Mouse (Mus musculus): Measurements from ENCODE around the gene Fam151a. TPM values are rescaled to one million over a fixed set of nuclear protein-coding genes. Genes with fewer than 3 reads are reported as not detected.
"Not testable (repeated sequence)": the region's sequence is repeated elsewhere in the genome, so short reads cannot be mapped to it uniquely, and the experiment has no call there.

The Fam151a gene
- polyA plus RNA-seq, 1 experiment = not detected

GRCm38 (mm10) chr4:106792276-106792675 lies 58.6 kb downstream of the Fam151a start:
- H3K4me2 ChIP-seq (ENCODE audit: low read depth) = no peak overlapping the region
- H3K36me3 ChIP-seq (ENCODE audit: control insufficient read depth, insufficient read depth) = no peaks in the 10 kb centered on the region
- no peak overlapping the region for H3ac ChIP-seq (ENCODE audit: control insufficient read depth, insufficient read length)
- H3K4me3 ChIP-seq = no peak overlapping the region
- TF ChIP-seq MYOG (IDR thresholded peaks at IDR 0.05; ENCODE audit: control insufficient read depth in 1 of 3, insufficient read depth in 1 of 3, insufficient read length in 2 of 3, low read depth in 2 of 3) (no peak), REST (IDR thresholded peaks at IDR 0.05; ENCODE audit: insufficient read depth, insufficient read length) (no peak), SRF (IDR thresholded peaks at IDR 0.05; ENCODE audit: control insufficient read depth, insufficient read length, low read depth) (no peak), E2F4 (IDR thresholded peaks at IDR 0.05; ENCODE audit: insufficient read depth) (no peak), USF1 (IDR thresholded peaks at IDR 0.05; ENCODE audit: low read depth) (no peak), MAX (IDR thresholded peaks at IDR 0.05; ENCODE audit: low read depth) (no peak), CEBPB (IDR thresholded peaks at IDR 0.05; ENCODE audit: insufficient read depth, poor library complexity, severe bottlenecking) (no peak), POLR2A (IDR thresholded peaks at IDR 0.05; ENCODE audit: insufficient read length, low read depth) (no peak), MYOD1 (IDR thresholded peaks at IDR 0.05; ENCODE audit: control insufficient read depth in 1 of 3, insufficient read length in 2 of 3, low read depth in 2 of 3) (no peak), POLR2AphosphoS2 (IDR thresholded peaks at IDR 0.05; ENCODE audit: insufficient read length, low read depth) (no peak), TCF12 (IDR thresholded peaks at IDR 0.05; ENCODE audit: insufficient read depth, poor library complexity, severe bottlenecking) (no peak), TCF3 (IDR thresholded peaks at IDR 0.05; ENCODE audit: insufficient read length, low read depth) (no peak)
- H3K79me2 ChIP-seq (ENCODE audit: control insufficient read depth, insufficient read depth) = no peaks in the 10 kb centered on the region
- no peaks in the 10 kb centered on the region for H3K27me3 ChIP-seq (ENCODE audit: control insufficient read depth, insufficient read depth, insufficient read length)

- H3ac ChIP-seq (ENCODE audit: control insufficient read depth, insufficient read length); H3K36me3 ChIP-seq (ENCODE audit: control insufficient read depth, insufficient read depth); H3K4me2 ChIP-seq (ENCODE audit: low read depth); H3K27me3 ChIP-seq (ENCODE audit: control insufficient read depth, insufficient read depth, insufficient read length); H3K4me3 ChIP-seq; H3K79me2 ChIP-seq (ENCODE audit: control insufficient read depth, insufficient read depth): not testable (repeated sequence)
Measured at GRCm38 (mm10) chr4:106793826-106794225, 60.1 kb downstream of the Fam151a start.

GRCm38 (mm10) chr4:106794247-106794646 lies 60.6 kb downstream of the Fam151a start:
- TF ChIP-seq POLR2AphosphoS2 (IDR thresholded peaks at IDR 0.05; ENCODE audit: insufficient read length, low read depth) (no peak), SRF (IDR thresholded peaks at IDR 0.05; ENCODE audit: control insufficient read depth, insufficient read length, low read depth) (no peak), MYOD1 (IDR thresholded peaks at IDR 0.05; ENCODE audit: control insufficient read depth in 1 of 3, insufficient read length in 2 of 3, low read depth in 2 of 3) (no peak), MAX (IDR thresholded peaks at IDR 0.05; ENCODE audit: low read depth) (no peak), POLR2A (IDR thresholded peaks at IDR 0.05; ENCODE audit: insufficient read length, low read depth) (no peak), USF1 (IDR thresholded peaks at IDR 0.05; ENCODE audit: low read depth) (no peak), MYOG (IDR thresholded peaks at IDR 0.05; ENCODE audit: control insufficient read depth in 1 of 3, insufficient read depth in 1 of 3, insufficient read length in 2 of 3, low read depth in 2 of 3) (no peak), TCF3 (IDR thresholded peaks at IDR 0.05; ENCODE audit: insufficient read length, low read depth) (no peak)
- no peaks in the 10 kb centered on the region for H3K27me3 ChIP-seq (ENCODE audit: control insufficient read depth, insufficient read depth, insufficient read length)
- no peak overlapping the region for H3K4me2 ChIP-seq (ENCODE audit: low read depth)
- H3K4me3 ChIP-seq = no peak overlapping the region
- no peak overlapping the region for H3ac ChIP-seq (ENCODE audit: control insufficient read depth, insufficient read length)
- no peaks in the 10 kb centered on the region for H3K36me3 ChIP-seq (ENCODE audit: control insufficient read depth, insufficient read depth)
- H3K79me2 ChIP-seq (ENCODE audit: control insufficient read depth, insufficient read depth) = no peaks in the 10 kb centered on the region

- Histone ChIP-seq H3K36me3 (ENCODE audit: control insufficient read depth, insufficient read depth) (no peaks in the 10 kb centered on the region), H3K4me3 (no peak overlapping the region), H3ac (ENCODE audit: control insufficient read depth, insufficient read length) (no peak overlapping the region), H3K27me3 (ENCODE audit: control insufficient read depth, insufficient read depth, insufficient read length) (no peaks in the 10 kb centered on the region), H3K79me2 (ENCODE audit: control insufficient read depth, insufficient read depth) (no peaks in the 10 kb centered on the region), H3K4me2 (ENCODE audit: low read depth) (no peak overlapping the region)
- TF ChIP-seq POLR2A (IDR thresholded peaks at IDR 0.05; ENCODE audit: insufficient read length, low read depth) (no peak), SRF (IDR thresholded peaks at IDR 0.05; ENCODE audit: control insufficient read depth, insufficient read length, low read depth) (no peak)
Measured at GRCm38 (mm10) chr4:106795289-106795688, 61.6 kb downstream of the Fam151a start.

Other genes with a start within 250 kb of the Fam151a start
- not detected for gene Bsnd, start 241.6 kb upstream of the Fam151a start, polyA plus RNA-seq (2012; fragmentation: generic; extraction: Trizol)
- 116 TPM for gene Dhcr24, start 172.9 kb upstream of the Fam151a start, polyA plus RNA-seq (2012; fragmentation: generic; extraction: Trizol)
- gene Lexm, start 116.6 kb upstream of the Fam151a start, polyA plus RNA-seq (2012; fragmentation: generic; extraction: Trizol) = not detected
- 0.04 TPM for gene Ttc22, start 111.5 kb upstream of the Fam151a start, polyA plus RNA-seq (2012; fragmentation: generic; extraction: Trizol)
- 4.7 TPM for gene Pars2, start 82.8 kb upstream of the Fam151a start, polyA plus RNA-seq (2012; fragmentation: generic; extraction: Trizol)
- gene Ttc4, start 54.9 kb upstream of the Fam151a start, polyA plus RNA-seq (2012; fragmentation: generic; extraction: Trizol) = 28.2 TPM
- gene Mroh7, start 3.0 kb upstream of the Fam151a start, polyA plus RNA-seq (2012; fragmentation: generic; extraction: Trizol) = not detected
- 1.9 TPM for gene Acot11, start 71.1 kb downstream of the Fam151a start, polyA plus RNA-seq (2012; fragmentation: generic; extraction: Trizol)
- gene Ssbp3, start 176.8 kb downstream of the Fam151a start, polyA plus RNA-seq (2012; fragmentation: generic; extraction: Trizol) = 59.4 TPM